Mouse (Mus musculus) heart, embryonic 14.5 days (tissue): ENCODE measurements around the gene Rab13. TPM values are rescaled to one million over a fixed set of nuclear protein-coding genes. Genes with fewer than 3 reads are reported as not detected.

Experiments used
- ATAC-seq: fragments of 200-750 bp; cut with Nextera tagmentation; 2 replicates; pipeline ENCODE4 v1.8.0; 2017; ENCODE audit warnings: low read depth, moderate TSS enrichment; ENCODE audit not compliant: insufficient number of reproducible peaks, insufficient read depth, low FRiP score
- H3K27ac ChIP-seq, 2 experiments: fragments of 200-500 bp in 1 of 2; fragments of 300-500 bp in 1 of 2; sonication (generic) in 1 of 2; replicated peaks in 1 of 2; 2 replicates each; pipeline ENCODE4 v1.5.1; 2012 to 2014; ENCODE audit warnings: low read depth in 2 of 2, low read length in 2 of 2, control low read depth in 1 of 2, mild to moderate bottlenecking in 1 of 2, mixed read lengths in 1 of 2; ENCODE audit not compliant: control insufficient read depth in 1 of 2, insufficient read depth in 1 of 2
- H3K27me3 ChIP-seq: fragments of 300-500 bp; sonication (generic); 2 replicates; pipeline ENCODE4 v1.6.1; 2014; ENCODE audit warnings: mild to moderate bottlenecking, low read length, control low read depth; ENCODE audit not compliant: control insufficient read depth, insufficient read depth
- H3K36me3 ChIP-seq: fragments of 300-500 bp; sonication (generic); 2 replicates; pipeline ENCODE4 v1.6.1; 2014; ENCODE audit warnings: mild to moderate bottlenecking, control low read depth, low read length, mixed read lengths; ENCODE audit not compliant: control insufficient read depth, insufficient read depth
- H3K4me1 ChIP-seq, 2 experiments: fragments of 200-500 bp in 1 of 2; fragments of 300-500 bp in 1 of 2; sonication (generic) in 1 of 2; 2 replicates each; pipeline ENCODE4 v1.6.1; 2012 to 2014; ENCODE audit warnings: low read length in 2 of 2, control low read depth in 1 of 2, mixed read lengths in 1 of 2; ENCODE audit not compliant: control insufficient read depth in 2 of 2, insufficient read depth in 2 of 2
- H3K4me2 ChIP-seq: fragments of 300-500 bp; sonication (generic); 2 replicates; pipeline ENCODE4 v1.6.1; 2014; ENCODE audit warnings: mild to moderate bottlenecking, low read length
- H3K4me3 ChIP-seq, 2 experiments: fragments of 200-500 bp in 1 of 2; fragments of 300-500 bp in 1 of 2; sonication (generic) in 1 of 2; 2 replicates each; pipeline ENCODE4 v1.5.1; 2012 to 2014; ENCODE audit warnings: low read length in 2 of 2, mild to moderate bottlenecking in 2 of 2, control low read depth in 1 of 2, low read depth in 1 of 2, moderate library complexity in 1 of 2; ENCODE audit not compliant: control insufficient read depth in 1 of 2, insufficient read depth in 1 of 2
- H3K9ac ChIP-seq: fragments of 300-500 bp; sonication (generic); 2 replicates; pipeline ENCODE4 v1.6.1; 2014; ENCODE audit warnings: mild to moderate bottlenecking, low read length
- H3K9me3 ChIP-seq: fragments of 300-500 bp; sonication (generic); 2 replicates; pipeline ENCODE4 v1.6.1; 2016; ENCODE audit warnings: low read length, control low read depth; ENCODE audit not compliant: control insufficient read depth
- WGBS: fragments of 180-500 bp; shearing (Covaris S2); extraction: QIAGEN DNeasy Blood & Tissue Kit; methylation state at CpG from one replicate; pipeline ENCODE4 v1.1.7; 2014; 5-methylcytosine and 5-hydroxymethylcytosine counted together
- polyA plus RNA-seq: library from polyadenylated mRNA; unstranded; fragments of >200 nt; fragmentation: Nextera tagmentation; extraction: Ambion mirVana; gene quantifications from 2 replicates; pipeline ENCODE4 v1.2.1, GENCODE M21; 2014

Rab13 gene
- polyA plus RNA-seq, 1 experiment from 2014 or later = 12.1 TPM

DNA sequence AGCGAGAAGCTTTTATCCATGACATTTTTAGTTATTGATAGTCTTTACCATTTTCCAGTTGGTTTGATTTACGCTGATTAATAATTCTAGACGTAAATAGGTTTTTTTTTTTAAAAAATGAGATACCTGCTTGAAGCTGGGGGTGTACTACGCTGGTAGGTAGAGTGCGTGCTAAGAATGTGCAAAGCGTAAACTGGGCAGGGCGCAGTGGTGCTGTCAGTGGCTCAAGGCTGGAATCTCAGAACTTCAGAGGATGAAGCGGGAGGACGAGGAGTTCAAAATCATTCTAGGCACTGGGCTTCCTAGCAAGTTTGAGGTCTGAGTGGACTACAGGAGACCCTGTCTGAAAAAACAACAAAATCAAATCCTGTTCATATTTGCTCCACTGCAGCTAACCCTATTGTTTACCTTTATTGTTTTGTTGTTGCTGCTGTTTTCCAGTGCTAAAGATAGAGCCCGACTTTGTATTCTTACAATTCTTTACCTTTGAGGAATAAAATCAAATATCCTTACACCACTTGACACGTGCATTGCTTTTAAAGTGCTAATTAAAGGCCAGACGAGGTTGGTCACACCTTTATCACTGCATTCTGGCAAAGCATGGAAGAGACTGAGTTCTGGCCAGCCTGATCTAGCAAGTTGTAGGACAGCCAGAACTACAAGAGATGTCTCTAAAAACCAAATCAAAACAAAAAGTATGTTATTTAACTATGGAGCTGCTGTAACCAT, 625 bp downstream of the Rab13 start:
- Histone ChIP-seq H3K27ac (peak overlapping the region in 1 of 2 experiments; percentile 86; a peak in 1 of 4 replicates), H3K36me3 (peaks cover 36% of the 10 kb centered on the region), H3K9ac (peak overlapping the region; percentile 63), H3K4me3 (peak overlapping the region; percentile 62 to 95), H3K4me1 (peaks cover 7 to 21% of the 10 kb centered on the region in 2 experiments; a peak in 3 of 4 replicates), H3K27me3 (no peaks in the 10 kb centered on the region), H3K4me2 (peak overlapping the region; percentile 88), H3K9me3 (no peaks in the 10 kb centered on the region)
- WGBS = 13% methylated on average over 12 of the region's 12 CpGs
- ATAC-seq = 0 out of 2 replicates have a peak, but pooled peaks have one; percentile 28

DNA sequence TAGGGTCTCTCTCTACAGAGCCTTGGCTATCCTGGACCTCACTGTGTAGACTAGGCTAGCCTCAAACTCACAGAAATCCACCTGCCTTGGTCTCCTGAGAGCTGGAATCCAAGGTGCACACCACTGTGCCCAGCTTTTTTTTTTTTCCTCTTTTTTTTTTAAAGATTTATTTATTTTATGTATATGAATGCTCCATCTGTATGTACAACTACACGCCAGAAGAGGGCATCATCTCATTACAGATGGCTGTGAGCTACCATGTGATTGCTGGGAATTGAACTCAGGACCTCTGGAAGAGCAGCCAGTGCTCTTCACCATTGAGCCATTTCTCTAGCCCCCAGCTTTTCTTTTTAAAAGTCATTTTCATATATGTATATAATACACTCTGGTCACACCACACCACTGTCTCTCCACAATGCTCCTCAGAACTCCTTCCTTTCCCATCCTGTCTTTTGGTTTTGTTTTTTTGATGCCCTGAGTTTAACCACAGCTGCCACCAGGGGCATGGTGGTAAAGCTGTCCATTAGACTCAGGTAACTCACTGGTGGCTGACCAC, 2.4 kb downstream of the Rab13 start:
- no peak for ATAC-seq
- H3K36me3 ChIP-seq = peaks cover 18% of the 10 kb centered on the region
- H3K9ac ChIP-seq = no peak overlapping the region
- peaks cover 7 to 25% of the 10 kb centered on the region in 2 experiments; a peak in 3 of 4 replicates for H3K4me1 ChIP-seq
- H3K9me3 ChIP-seq = no peaks in the 10 kb centered on the region
- H3K27ac ChIP-seq = no peak overlapping the region
- no peak overlapping the region for H3K4me3 ChIP-seq
- no peak overlapping the region for H3K4me2 ChIP-seq
- no peaks in the 10 kb centered on the region for H3K27me3 ChIP-seq
- WGBS = 32% methylated on average over 1 of the region's 1 CpGs

DNA sequence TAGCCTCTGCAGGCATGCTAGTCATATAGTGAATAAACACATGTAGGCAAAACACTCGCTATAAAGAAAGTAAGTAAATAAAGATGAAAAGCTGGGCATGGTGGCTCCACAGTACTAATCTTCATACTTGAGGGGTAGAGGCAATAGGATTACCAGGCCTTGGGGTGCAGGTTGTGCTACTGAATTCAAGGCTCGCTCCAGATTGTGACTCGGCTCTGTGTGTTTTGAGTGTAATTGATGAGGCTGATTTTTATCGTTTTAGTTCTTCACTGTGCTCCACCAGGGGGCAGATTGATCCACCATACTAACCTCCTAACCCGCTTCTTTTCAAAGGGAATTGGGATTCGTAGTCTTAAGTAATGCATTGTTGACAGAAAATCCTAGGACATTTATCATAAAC, 6.6 kb downstream of the Rab13 start:
- Histone ChIP-seq H3K36me3 (peaks cover 15% of the 10 kb centered on the region), H3K9ac (peak overlapping the region; percentile 80), H3K27ac (peak overlapping the region; percentile 79 to 83), H3K9me3 (no peaks in the 10 kb centered on the region), H3K4me3 (peak overlapping the region in 1 of 2 experiments; percentile 61; a peak in 3 of 4 replicates), H3K27me3 (no peaks in the 10 kb centered on the region), H3K4me1 (peaks cover 9 to 22% of the 10 kb centered on the region in 2 experiments), H3K4me2 (peak overlapping the region; percentile 71)
- ATAC-seq = no peak
- 16% methylated on average over 6 of the region's 6 CpGs for WGBS

DNA sequence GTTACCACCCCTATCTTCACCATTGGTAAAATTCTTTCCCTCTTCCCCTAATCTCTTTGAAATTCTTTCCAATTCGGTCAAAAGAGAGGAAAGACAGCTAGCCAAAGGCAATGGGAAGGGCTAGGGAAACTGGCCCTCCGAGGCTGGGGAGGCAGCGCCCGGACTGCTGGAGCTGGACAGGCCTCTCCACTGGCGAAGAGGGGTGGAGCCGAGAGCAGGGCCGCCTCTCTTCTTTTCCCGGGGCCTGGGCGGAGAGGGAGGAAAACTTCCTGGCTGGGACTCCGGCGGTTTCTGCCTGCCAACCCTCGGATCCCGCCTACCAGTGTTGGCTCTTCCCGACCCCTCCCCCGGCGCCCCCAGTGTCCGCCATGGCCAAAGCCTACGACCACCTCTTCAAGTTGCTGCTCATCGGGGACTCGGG, 7.0 kb downstream of the Rab13 start:
- ATAC-seq = peak; percentile 81
- H3K27me3 ChIP-seq = no peaks in the 10 kb centered on the region
- peaks cover 9 to 22% of the 10 kb centered on the region in 2 experiments for H3K4me1 ChIP-seq
- no peaks in the 10 kb centered on the region for H3K9me3 ChIP-seq
- WGBS = 1% methylated on average over 19 of the region's 20 CpGs
- H3K9ac ChIP-seq = peak overlapping the region; percentile 80
- H3K4me2 ChIP-seq = peak overlapping the region; percentile 71
- H3K36me3 ChIP-seq = peaks cover 19% of the 10 kb centered on the region
- H3K27ac ChIP-seq = peak overlapping the region; percentile 79 to 83
- H3K4me3 ChIP-seq = peak overlapping the region; percentile 61 to 72

DNA sequence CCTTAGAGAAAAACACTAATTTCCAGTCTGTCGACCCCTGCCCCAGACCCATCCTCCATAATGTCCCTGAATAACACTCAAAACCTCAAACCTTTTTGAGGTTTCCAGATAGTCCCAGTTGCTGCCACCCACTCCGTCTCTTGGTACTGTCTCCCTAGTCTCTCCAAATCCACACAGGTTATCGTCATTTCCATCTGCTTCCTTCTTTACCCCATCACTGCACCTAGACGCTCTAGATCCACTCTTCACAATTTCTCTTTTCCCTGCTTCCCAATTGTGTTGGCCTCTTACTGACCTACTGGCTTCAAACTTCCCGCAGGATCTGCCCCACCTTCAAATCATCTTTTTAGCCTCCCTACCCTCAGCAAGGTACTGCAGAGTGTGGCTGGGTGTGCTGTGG, 7.6 kb downstream of the Rab13 start:
- H3K9ac ChIP-seq = peak overlapping the region; percentile 80
- H3K27ac ChIP-seq = peak overlapping the region in 1 of 2 experiments; percentile 83; a peak in 2 of 4 replicates
- WGBS = 18% methylated on average over 5 of the region's 5 CpGs
- ATAC-seq = no peak
- peak overlapping the region; percentile 61 to 72 for H3K4me3 ChIP-seq
- no peaks in the 10 kb centered on the region for H3K9me3 ChIP-seq
- peaks cover 25% of the 10 kb centered on the region for H3K36me3 ChIP-seq
- peaks cover 9 to 22% of the 10 kb centered on the region in 2 experiments for H3K4me1 ChIP-seq
- no peaks in the 10 kb centered on the region for H3K27me3 ChIP-seq
- H3K4me2 ChIP-seq = peak overlapping the region; percentile 71

DNA sequence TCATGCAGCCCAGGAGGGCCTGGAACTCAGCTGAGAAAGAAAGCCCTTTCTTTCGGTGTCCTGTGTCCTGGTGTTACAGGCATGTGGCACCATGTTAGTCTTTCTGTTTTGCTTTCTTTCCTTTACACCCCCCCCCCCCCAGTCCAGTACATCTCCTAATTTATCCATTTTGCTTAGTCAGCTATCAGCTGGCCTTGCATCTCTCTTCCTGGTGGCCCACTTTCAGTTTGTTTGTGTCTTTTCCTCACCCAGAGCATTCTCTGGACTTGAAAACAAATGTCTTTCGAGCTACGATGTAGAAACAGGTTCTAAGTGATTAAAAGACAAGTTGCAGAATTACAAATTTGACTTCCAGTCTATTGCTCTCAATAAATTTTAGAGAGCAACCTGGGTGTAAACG, 9.0 kb downstream of the Rab13 start:
- Histone ChIP-seq H3K27me3 (no peaks in the 10 kb centered on the region), H3K4me3 (no peak overlapping the region), H3K27ac (no peak overlapping the region), H3K9ac (no peak overlapping the region; the same call in 1 of the 2 replicates), H3K36me3 (peaks cover 25% of the 10 kb centered on the region), H3K4me1 (peaks cover 9 to 22% of the 10 kb centered on the region in 2 experiments), H3K4me2 (no peak overlapping the region), H3K9me3 (no peaks in the 10 kb centered on the region)
- 74% methylated on average over 4 of the region's 4 CpGs for WGBS
- ATAC-seq = no peak

DNA sequence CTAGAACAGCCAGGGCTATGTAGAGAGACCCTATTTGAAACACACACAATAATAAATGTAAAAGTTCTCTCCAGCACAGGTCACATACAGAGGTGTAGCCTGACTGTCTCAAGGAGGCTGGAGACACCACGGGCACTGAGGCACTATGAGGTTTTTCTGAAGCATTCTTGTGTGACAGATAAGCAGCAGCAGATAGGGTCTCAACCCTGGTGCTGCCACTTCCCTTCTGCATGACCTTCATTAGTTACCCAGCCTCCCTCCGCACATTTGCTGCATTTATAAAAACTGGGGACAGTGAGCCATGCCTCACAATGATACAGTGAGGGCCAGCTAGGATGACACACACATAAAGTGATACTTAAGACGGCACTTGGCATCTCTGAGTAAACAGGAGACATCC, 9.4 kb downstream of the Rab13 start:
- ATAC-seq = no peak
- Histone ChIP-seq H3K27ac (no peak overlapping the region), H3K4me3 (no peak overlapping the region), H3K36me3 (peaks cover 25% of the 10 kb centered on the region), H3K9me3 (no peaks in the 10 kb centered on the region), H3K4me1 (peaks cover 9 to 22% of the 10 kb centered on the region in 2 experiments), H3K4me2 (no peak overlapping the region), H3K9ac (no peak overlapping the region; the same call in 1 of the 2 replicates), H3K27me3 (no peaks in the 10 kb centered on the region)
- WGBS = 25% methylated on average over 3 of the region's 3 CpGs
